Mouse (Mus musculus) forebrain, embryonic 10.5 days (tissue): ENCODE measurements around the gene Gna12. TPM values are rescaled to one million over a fixed set of nuclear protein-coding genes. Genes with fewer than 3 reads are reported as not detected.

ENCODE experiments used
- DNase-seq: peaks from one replicate; pipeline ENCODE4 v3.0.0-alpha.2; 2017; ENCODE audit warnings: low spot score; ENCODE audit errors: extremely low spot score
- H3K27ac ChIP-seq: fragments of 300-500 bp; sonication (generic); 2 replicates; pipeline ENCODE4 v1.5.1; 2016; ENCODE audit warnings: mild to moderate bottlenecking
- H3K27me3 ChIP-seq: fragments of 300-500 bp; sonication (generic); 2 replicates; pipeline ENCODE4 v1.6.1; 2016; ENCODE audit warnings: mild to moderate bottlenecking; ENCODE audit not compliant: poor library complexity, severe bottlenecking
- H3K36me3 ChIP-seq: fragments of 300-500 bp; sonication (generic); replicated peaks from 2 replicates; pipeline ENCODE4 v1.6.1; 2016; ENCODE audit warnings: mild to moderate bottlenecking, moderate library complexity
- H3K4me1 ChIP-seq: fragments of 300-500 bp; sonication (generic); 2 replicates; pipeline ENCODE4 v1.6.1; 2016
- H3K4me3 ChIP-seq: fragments of 300-500 bp; sonication (generic); 2 replicates; pipeline ENCODE4 v1.5.1; 2016; ENCODE audit warnings: mild to moderate bottlenecking, moderate library complexity
- H3K9me3 ChIP-seq: fragments of 300-500 bp; sonication (generic); 2 replicates; pipeline ENCODE4 v1.6.1; 2016; ENCODE audit warnings: mild to moderate bottlenecking, moderate library complexity
- WGBS: fragments of 180-500 bp; shearing (Covaris S2); methylation state at CpG from one replicate; pipeline ENCODE4 v1.1.7; 2016; 5-methylcytosine and 5-hydroxymethylcytosine counted together
- polyA plus RNA-seq: library from polyadenylated mRNA; unstranded; fragments of >200 nt; fragmentation: Nextera tagmentation; extraction: Ambion mirVana; gene quantifications from 2 replicates; pipeline ENCODE4 v1.2.1, GENCODE M21; 2016

Gene Gna12
- polyA plus RNA-seq, 1 experiment from 2014 or later, result 7.6 TPM

- H3K36me3 ChIP-seq, result no peaks in the 10 kb centered on the region
- peaks cover 7% of the 10 kb centered on the region; the same call in 1 of the 2 replicates for H3K9me3 ChIP-seq
- WGBS, result under 1% methylated on average over 22 of the region's 22 CpGs
- peak; percentile 30 for DNase-seq
- H3K27me3 ChIP-seq, result peaks cover 48% of the 10 kb centered on the region
- H3K4me3 ChIP-seq, result peak overlapping the region; percentile 48
- H3K4me1 ChIP-seq, result peaks cover 13% of the 10 kb centered on the region
- H3K27ac ChIP-seq, result peak overlapping the region; percentile 17; the same call in 1 of the 2 replicates
Observed at GRCm38 (mm10) chr5:140735297-140735696, 94.9 kb downstream of the Gna12 start.

- H3K36me3 ChIP-seq, result no peaks in the 10 kb centered on the region
- DNase-seq, result no peak
- H3K9me3 ChIP-seq, result peaks cover 7% of the 10 kb centered on the region; the same call in 1 of the 2 replicates
- H3K27me3 ChIP-seq, result peaks cover 48% of the 10 kb centered on the region
- H3K27ac ChIP-seq, result no peak overlapping the region
- no peak overlapping the region for H3K4me3 ChIP-seq
- peaks cover 13% of the 10 kb centered on the region for H3K4me1 ChIP-seq
- 81% methylated on average over 3 of the region's 3 CpGs for WGBS
Observed at GRCm38 (mm10) chr5:140733336-140733735, 96.9 kb downstream of the Gna12 start.

- Histone ChIP-seq H3K27ac (no peak overlapping the region), H3K36me3 (no peaks in the 10 kb centered on the region), H3K4me3 (no peak overlapping the region), H3K9me3 (peaks cover 7% of the 10 kb centered on the region; the same call in 1 of the 2 replicates), H3K4me1 (peaks cover 13% of the 10 kb centered on the region), H3K27me3 (peaks cover 40% of the 10 kb centered on the region)
- WGBS, result 64% methylated on average over 4 of the region's 4 CpGs
- no peak for DNase-seq
Observed at GRCm38 (mm10) chr5:140732195-140732594, 98.0 kb downstream of the Gna12 start.

- peaks cover 12% of the 10 kb centered on the region for H3K4me1 ChIP-seq
- DNase-seq, result no peak
- no peak overlapping the region for H3K4me3 ChIP-seq
- no peak overlapping the region for H3K27ac ChIP-seq
- H3K27me3 ChIP-seq, result peaks cover 30% of the 10 kb centered on the region
- WGBS, result 88% methylated on average over 11 of the region's 11 CpGs
- peaks cover 4% of the 10 kb centered on the region; the same call in 1 of the 2 replicates for H3K9me3 ChIP-seq
- H3K36me3 ChIP-seq, result no peaks in the 10 kb centered on the region
Observed at GRCm38 (mm10) chr5:140731040-140731797, 99.0 kb downstream of the Gna12 start.

- H3K36me3 ChIP-seq, result no peaks in the 10 kb centered on the region
Observed at GRCm38 (mm10) chr5:140726946-140727740, 103.1 kb downstream of the Gna12 start.

GRCm38 (mm10) chr5:140726062-140726839 lies 104.0 kb downstream of the Gna12 start:
- no peak overlapping the region for H3K27ac ChIP-seq
- WGBS, result 88% methylated on average over 7 of the region's 7 CpGs

More at GRCm38 (mm10) chr5:140726946-140727740, 103.1 kb downstream of the Gna12 start:
- 86% methylated on average over 17 of the region's 17 CpGs for WGBS
- Histone ChIP-seq H3K4me3 (no peak overlapping the region), H3K27ac (no peak overlapping the region), H3K27me3 (no peaks in the 10 kb centered on the region), H3K9me3 (no peaks in the 10 kb centered on the region), H3K4me1 (0 out of 2 replicates have a peak, but pooled peaks cover 3% of the 10 kb centered on the region)
- DNase-seq, result no peak

GRCm38 (mm10) chr5:140723822-140724221 lies 106.4 kb downstream of the Gna12 start, which contains the start of gene Amz1:
TSS of gene Amz1 (plus strand) at chr5:140724127.
- H3K4me3 ChIP-seq, result no peak within 1 kb of the TSS
- WGBS, result 85% methylated on average over 13 of the region's 13 CpGs
- DNase-seq, result no peak
- H3K27ac ChIP-seq, result no peak within 1 kb of the TSS; the same call in 1 of the 2 replicates
- H3K4me1 ChIP-seq, result 0 out of 2 replicates have a peak, but pooled peaks cover 3% of the 10 kb centered on the region
- peaks cover 15% of the 10 kb centered on the region for H3K36me3 ChIP-seq
- no peaks in the 10 kb centered on the region for H3K27me3 ChIP-seq
- no peaks in the 10 kb centered on the region for H3K9me3 ChIP-seq

More at GRCm38 (mm10) chr5:140726062-140726839, 104.0 kb downstream of the Gna12 start:
- no peak for DNase-seq
- Histone ChIP-seq H3K27me3 (no peaks in the 10 kb centered on the region), H3K9me3 (no peaks in the 10 kb centered on the region), H3K4me3 (no peak overlapping the region), H3K4me1 (0 out of 2 replicates have a peak, but pooled peaks cover 3% of the 10 kb centered on the region), H3K36me3 (no peaks in the 10 kb centered on the region)

- Histone ChIP-seq H3K27me3 (no peaks in the 10 kb centered on the region), H3K9me3 (no peaks in the 10 kb centered on the region), H3K36me3 (peaks cover 32% of the 10 kb centered on the region), H3K4me1 (0 out of 2 replicates have a peak, but pooled peaks cover 3% of the 10 kb centered on the region), H3K27ac (no peak overlapping the region), H3K4me3 (no peak overlapping the region)
- no peak for DNase-seq
- 80% methylated on average over 3 of the region's 3 CpGs for WGBS
Observed at GRCm38 (mm10) chr5:140722121-140722520, 108.1 kb downstream of the Gna12 start.

GRCm38 (mm10) chr5:140720773-140721172 lies 109.5 kb downstream of the Gna12 start:
- DNase-seq, result no peak
- Histone ChIP-seq H3K4me3 (no peak overlapping the region), H3K9me3 (no peaks in the 10 kb centered on the region), H3K27ac (no peak overlapping the region), H3K36me3 (peaks cover 45% of the 10 kb centered on the region), H3K4me1 (0 out of 2 replicates have a peak, but pooled peaks cover 3% of the 10 kb centered on the region), H3K27me3 (no peaks in the 10 kb centered on the region)
- 90% methylated on average over 7 of the region's 7 CpGs for WGBS

- H3K4me3 ChIP-seq, result no peak overlapping the region
- peaks cover 88% of the 10 kb centered on the region for H3K36me3 ChIP-seq
- no peaks in the 10 kb centered on the region for H3K9me3 ChIP-seq
- H3K27me3 ChIP-seq, result no peaks in the 10 kb centered on the region
- peaks cover 3% of the 10 kb centered on the region for H3K4me1 ChIP-seq
- DNase-seq, result no peak
- 84% methylated on average over 5 of the region's 5 CpGs for WGBS
- H3K27ac ChIP-seq, result no peak overlapping the region
Observed at GRCm38 (mm10) chr5:140711040-140711439, 119.2 kb downstream of the Gna12 start.

- no peak overlapping the region for H3K4me3 ChIP-seq
- H3K27me3 ChIP-seq, result no peaks in the 10 kb centered on the region
- DNase-seq, result no peak
Observed at GRCm38 (mm10) chr5:140710315-140710714, 119.9 kb downstream of the Gna12 start.

More at GRCm38 (mm10) chr5:140710315-140710714, 119.9 kb downstream of the Gna12 start:
- 91% methylated on average over 6 of the region's 6 CpGs for WGBS
- no peaks in the 10 kb centered on the region for H3K9me3 ChIP-seq
- H3K4me1 ChIP-seq, result peaks cover 10% of the 10 kb centered on the region
- H3K27ac ChIP-seq, result no peak overlapping the region
- peaks cover 81% of the 10 kb centered on the region for H3K36me3 ChIP-seq
